Mouse (Mus musculus): ENCODE measurements around the gene Topaz1.

DNA sequence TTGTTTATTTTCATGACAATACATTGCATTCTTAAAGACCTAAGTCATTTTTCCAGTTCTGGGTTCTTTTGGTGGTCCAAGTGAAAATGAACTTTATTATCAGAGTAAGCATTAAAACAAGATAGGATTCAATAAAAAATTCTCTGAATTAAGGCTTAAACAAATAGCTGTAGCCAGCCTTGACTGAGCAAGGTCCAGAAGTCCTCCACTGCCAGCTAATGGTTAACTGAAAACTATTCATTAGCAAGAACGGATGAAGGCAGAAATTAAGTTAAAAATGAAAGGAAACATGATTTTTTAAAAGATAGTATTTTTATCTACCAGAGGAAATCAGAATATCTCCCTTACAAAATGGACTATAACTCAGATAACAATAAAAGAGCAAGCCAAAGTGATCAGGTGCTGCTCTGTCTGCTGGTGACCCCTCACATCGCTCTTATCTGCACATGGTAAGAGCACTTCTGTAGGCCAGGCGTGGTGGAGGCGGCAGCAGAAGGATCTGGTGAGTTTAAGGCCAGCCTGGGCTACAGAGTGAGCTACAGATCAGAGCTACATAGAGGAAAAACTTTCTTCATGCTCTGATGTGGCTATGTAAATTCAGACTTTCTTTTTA is 68.2 kb downstream of the Topaz1 start:
- TF ChIP-seq POLR2A (IDR thresholded peaks at IDR 0.05; ENCODE audit: low read depth, low read length) (no peak), CTCF (IDR thresholded peaks at IDR 0.05; ENCODE audit: extremely low read depth, insufficient read length, insufficient replicate concordance, low read depth, low read length) (no peak)

Data from small intestine, adult 2 months (tissue).